Mouse (Mus musculus): ENCODE results near the gene Pik3cd.

Gene Pik3cd

GRCm38 (mm10) chr4:149689822-149690700, 12.3 kb downstream of the Pik3cd start:
- in situ Hi-C loops (cut with MboI, MseI): loop anchor here (5.0 kb wide), 1 partner anchor 38 kb away; no protein-coding TSS in a partner anchor

- in situ Hi-C loops (cut with MboI, MseI): no loop called here
These were observed 13.5 kb downstream of the Pik3cd start for GRCm38 (mm10) chr4:149688861-149689260.

- in situ Hi-C loops (cut with MboI, MseI): no loop called here
These were observed 17.3 kb downstream of the Pik3cd start for GRCm38 (mm10) chr4:149684841-149685623.

DNA sequence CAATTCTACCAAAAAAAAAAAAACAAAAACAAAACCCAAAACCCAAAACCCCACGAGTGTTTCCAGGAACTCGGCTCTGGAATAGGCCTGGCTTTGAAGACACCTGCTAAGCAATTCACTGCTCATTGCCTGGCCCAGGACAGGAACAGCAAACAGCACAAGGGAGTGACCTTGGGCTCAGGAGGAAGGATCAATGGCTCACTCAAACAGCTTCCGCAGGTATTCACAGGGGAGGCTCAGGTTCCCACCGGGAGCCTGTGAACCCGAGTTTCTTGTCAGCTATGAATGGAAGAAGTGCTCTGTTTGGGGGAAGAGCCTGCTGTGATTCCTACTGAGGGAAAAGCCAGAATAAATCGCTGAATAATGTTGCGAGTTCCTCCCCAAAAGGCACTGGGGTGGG, 18.5 kb downstream of the Pik3cd start:
- in situ Hi-C loops (cut with MboI, MseI): no loop called here

- in situ Hi-C loops (cut with MboI, MseI): no loop called here
These were observed 23.2 kb downstream of the Pik3cd start for GRCm38 (mm10) chr4:149679056-149679770.

GRCm38 (mm10) chr4:149678006-149678405, 24.4 kb downstream of the Pik3cd start:
- in situ Hi-C loops (cut with MboI, MseI): no loop called here

- in situ Hi-C loops (cut with MboI, MseI): no loop called here
These were observed 26.8 kb downstream of the Pik3cd start for GRCm38 (mm10) chr4:149675378-149676261.

DNA sequence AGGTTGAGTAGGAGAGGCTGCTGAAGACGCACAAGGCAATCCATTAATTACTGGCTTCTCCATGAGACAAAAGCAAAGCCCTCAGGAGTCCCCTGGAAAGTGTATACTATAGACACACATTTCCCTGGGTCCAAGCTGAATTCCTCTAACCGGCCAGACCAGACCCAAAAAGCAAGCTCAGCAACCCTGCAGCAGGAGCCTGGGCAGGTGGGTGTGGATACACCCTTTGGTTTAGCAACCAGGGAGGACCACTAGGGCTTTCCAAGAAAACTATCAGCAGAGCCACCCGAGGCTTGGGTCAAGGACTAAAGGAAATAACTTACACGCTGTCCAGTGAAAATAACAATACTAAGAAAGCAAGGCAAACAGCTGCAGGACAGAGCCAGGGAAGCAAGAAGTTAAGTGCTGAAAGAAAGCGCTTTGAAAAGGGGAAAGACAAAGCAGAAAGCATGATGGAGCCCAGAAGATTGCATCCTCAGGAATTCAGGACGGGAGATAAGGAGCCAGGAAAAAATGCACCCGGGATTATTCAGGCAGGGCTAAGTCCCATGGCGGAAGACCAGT, 27.5 kb downstream of the Pik3cd start:
- in situ Hi-C loops (cut with MboI, MseI): no loop called here

- in situ Hi-C loops (cut with MboI, MseI): no loop called here
These were observed 29.6 kb downstream of the Pik3cd start for GRCm38 (mm10) chr4:149672747-149673146.

GRCm38 (mm10) chr4:149671175-149671574, 31.2 kb downstream of the Pik3cd start:
- in situ Hi-C loops (cut with MboI, MseI): no loop called here

GRCm38 (mm10) chr4:149665692-149666090, 36.7 kb downstream of the Pik3cd start:
- in situ Hi-C loops (cut with MboI, MseI): no loop called here

DNA sequence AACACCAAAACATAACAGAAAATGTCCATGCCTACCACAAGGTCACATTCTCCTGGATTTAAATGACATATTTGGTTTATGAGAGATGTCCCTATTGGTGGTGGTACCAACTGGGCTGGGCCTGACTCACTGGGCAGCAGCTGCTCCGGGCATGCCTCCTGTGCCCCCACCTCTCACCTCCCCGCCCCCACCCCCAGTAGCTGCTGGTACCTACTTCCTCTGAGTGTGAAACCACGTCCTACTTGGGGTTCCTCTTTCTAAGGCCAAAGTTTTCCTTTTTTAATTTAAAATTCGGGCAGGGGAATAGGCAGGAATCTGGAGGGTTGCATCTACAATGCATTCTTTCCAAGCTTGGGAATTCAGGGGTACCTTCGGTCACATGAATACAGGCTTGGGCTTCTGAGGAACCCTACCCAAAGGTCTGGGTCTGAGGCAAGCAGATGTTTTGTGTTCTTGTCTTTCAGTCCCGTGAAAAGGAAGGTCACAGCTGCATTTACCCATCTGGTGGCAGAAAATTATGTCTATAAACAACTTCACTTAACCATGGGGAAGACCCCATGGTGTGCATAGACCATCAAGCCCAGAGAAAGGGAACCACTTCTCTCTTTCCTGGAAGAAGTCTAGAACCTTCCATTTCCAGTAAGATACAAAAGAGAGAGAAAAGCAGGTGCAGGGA, 37.2 kb downstream of the Pik3cd start:
- in situ Hi-C loops (cut with MboI, MseI): no loop called here

GRCm38 (mm10) chr4:149663849-149664503, 38.4 kb downstream of the Pik3cd start:
- in situ Hi-C loops (cut with MboI, MseI): no loop called here

GRCm38 (mm10) chr4:149661967-149662589, 40.3 kb downstream of the Pik3cd start:
- in situ Hi-C loops (cut with MboI, MseI): no loop called here

GRCm38 (mm10) chr4:149660598-149660997, 41.8 kb downstream of the Pik3cd start:
- in situ Hi-C loops (cut with MboI, MseI): no loop called here

- in situ Hi-C loops (cut with MboI, MseI): no loop called here
These were observed 42.8 kb downstream of the Pik3cd start for GRCm38 (mm10) chr4:149659495-149660116.

DNA sequence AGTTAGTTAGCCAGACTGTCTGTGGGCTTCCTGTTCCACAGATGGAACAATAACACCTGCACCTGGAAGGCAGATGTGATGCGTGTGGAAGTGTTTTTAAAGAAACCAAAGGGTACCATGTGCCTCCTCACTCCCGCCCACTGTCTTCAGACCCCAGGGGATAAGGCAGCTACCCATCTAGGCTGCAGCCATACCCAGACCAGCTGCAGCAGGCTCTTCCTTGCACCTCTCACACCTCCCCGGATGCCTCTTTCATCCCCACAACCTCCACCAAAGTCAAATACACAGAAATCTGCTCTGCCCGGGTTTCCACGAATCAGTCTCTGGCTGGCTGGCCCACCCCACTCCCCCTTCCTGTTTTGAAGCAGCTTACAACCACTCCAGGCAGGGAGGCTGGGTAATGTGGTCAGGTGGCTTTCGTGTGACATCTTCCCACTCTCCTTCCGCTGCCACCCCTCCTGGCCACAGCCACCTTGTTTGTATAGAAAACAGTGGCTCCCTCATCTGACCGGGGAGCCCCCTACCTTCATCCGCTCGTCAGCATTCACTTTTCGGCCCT, 44.4 kb downstream of the Pik3cd start:
- in situ Hi-C loops (cut with MboI, MseI): no loop called here

GRCm38 (mm10) chr4:149654232-149654631, 48.1 kb downstream of the Pik3cd start:
- in situ Hi-C loops (cut with MboI, MseI): loop anchor here (5.0 kb wide), 1 partner anchor 38 kb away; no protein-coding TSS in a partner anchor
